Mouse (Mus musculus) G1E (cell line): ENCODE results near the gene Cript.

Source experiments
- CTCF ChIP-seq: IDR thresholded peaks from 2 replicates; pipeline ENCODE4 v1.5.1; 2012; ENCODE audit warnings: low read depth, low read length, inconsistent platforms, mixed read lengths
- GATA1 ChIP-seq: IDR thresholded peaks from 2 replicates; pipeline ENCODE4 v1.6.1; 2012; ENCODE audit warnings: borderline replicate concordance, low read length, inconsistent platforms, mixed read lengths
- TAL1 ChIP-seq: conservative IDR thresholded peaks from 2 replicates; pipeline ENCODE4 v1.6.1; 2012; ENCODE audit warnings: low read depth, low read length, inconsistent platforms, mixed read lengths

DNA sequence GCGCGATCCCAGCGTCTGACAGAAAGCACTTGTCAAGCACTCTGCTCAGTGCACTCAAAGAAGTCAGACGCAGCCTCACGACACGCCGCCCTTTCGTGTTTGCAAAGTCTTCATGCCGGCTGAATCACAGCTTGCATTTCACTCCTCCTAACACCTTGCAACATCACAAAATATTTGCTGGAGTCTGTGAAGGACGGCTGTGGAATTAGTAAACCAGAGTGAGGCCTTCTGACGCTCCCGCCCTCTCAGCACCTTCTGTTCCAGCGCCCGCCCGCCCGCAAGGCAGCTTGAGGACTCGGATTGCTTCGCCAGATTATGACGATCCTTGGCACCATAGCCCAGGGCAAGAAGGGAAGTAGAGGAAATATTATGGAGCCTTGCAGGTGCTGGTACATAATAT lies 16.4 kb downstream of the Cript start:
- TF ChIP-seq CTCF (no peak), TAL1 (no peak), GATA1 (no peak)
